24 mouse cellular contexts compared by ENCODE assay signal in the genomic region with DNA sequence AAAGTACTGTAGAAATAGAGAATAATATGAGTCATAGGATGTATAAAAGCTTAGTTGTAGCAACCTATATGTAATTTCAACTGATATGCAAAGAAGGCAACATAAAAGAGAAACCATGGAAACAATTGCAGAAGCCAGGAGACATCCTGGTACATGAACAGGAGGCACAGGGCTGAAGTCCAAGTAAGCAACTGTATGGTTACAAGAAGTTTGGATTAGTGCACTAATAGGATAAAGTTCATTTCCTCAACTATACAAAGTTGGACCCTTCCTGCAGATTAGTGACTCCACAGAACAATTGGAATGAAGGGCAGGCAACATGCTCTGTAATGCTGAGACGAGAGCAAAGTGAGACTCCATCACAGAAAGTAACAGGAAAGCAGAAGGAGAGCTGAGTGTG. TPM values are rescaled to one million over a fixed set of nuclear protein-coding genes. Genes with fewer than 3 reads are reported as not detected.
"Had no signal": no experiment of that assay in that cellular context is flagged by ENCODE, and none has a peak within 500 bp of the region (broad histone marks: within the 10 kb centered on the region; RNA-seq: fewer than 3 reads in every experiment).

No protein-coding gene starts in this region.

- H3K27me3 ChIP-seq: limb, embryonic 12.5 days; limb, embryonic 13.5 days; limb, embryonic 15.5 days; liver, embryonic 12.5 days; liver, embryonic 13.5 days; liver, embryonic 15.5 days; lung, embryonic 15.5 days; midbrain, embryonic 12.5 days; midbrain, embryonic 13.5 days; midbrain, embryonic 15.5 days; neural tube, embryonic 12.5 days had no signal

- H3K9ac ChIP-seq: limb, embryonic 12.5 days; limb, embryonic 13.5 days; limb, embryonic 15.5 days; liver, embryonic 12.5 days; liver, embryonic 13.5 days; liver, embryonic 14.5 days; liver, embryonic 15.5 days; liver, postnatal 0 days; lung, embryonic 14.5 days; lung, embryonic 15.5 days; midbrain, embryonic 12.5 days; midbrain, embryonic 13.5 days; midbrain, embryonic 15.5 days; neural tube, embryonic 12.5 days had no signal

- H3K27ac ChIP-seq: left cerebral cortex, adult 2 months; limb, embryonic 10.5 days; limb, embryonic 12.5 days; limb, embryonic 13.5 days; limb, embryonic 15.5 days; liver, embryonic 12.5 days; liver, embryonic 13.5 days; liver, embryonic 14.5 days; liver, embryonic 15.5 days; lung, embryonic 15.5 days; macrophage; midbrain, embryonic 10.5 days; midbrain, embryonic 12.5 days; midbrain, embryonic 13.5 days; midbrain, embryonic 15.5 days; neural tube, embryonic 12.5 days had no signal

- H3K4me1 ChIP-seq: limb, embryonic 10.5 days; limb, embryonic 12.5 days; limb, embryonic 13.5 days; limb, embryonic 15.5 days; liver, embryonic 12.5 days; liver, embryonic 13.5 days; liver, embryonic 15.5 days; lung, embryonic 15.5 days; midbrain, embryonic 10.5 days; midbrain, embryonic 12.5 days; midbrain, embryonic 13.5 days; midbrain, embryonic 15.5 days; neural tube, embryonic 12.5 days had no signal

- H3K9me3 ChIP-seq: limb, embryonic 10.5 days; limb, embryonic 12.5 days; limb, embryonic 13.5 days; limb, embryonic 15.5 days; liver, embryonic 12.5 days; liver, embryonic 13.5 days; liver, embryonic 15.5 days; lung, embryonic 15.5 days; midbrain, embryonic 10.5 days; midbrain, embryonic 12.5 days; midbrain, embryonic 13.5 days; midbrain, embryonic 15.5 days; neural tube, embryonic 12.5 days had no signal

- H3K4me2 ChIP-seq: limb, embryonic 12.5 days; limb, embryonic 13.5 days; limb, embryonic 15.5 days; liver, embryonic 11.5 days; liver, embryonic 12.5 days; liver, embryonic 13.5 days; liver, embryonic 15.5 days; lung, embryonic 14.5 days; lung, embryonic 15.5 days; midbrain, embryonic 11.5 days; midbrain, embryonic 12.5 days; midbrain, embryonic 13.5 days; midbrain, embryonic 15.5 days; neural tube, embryonic 12.5 days had no signal

- ATAC-seq: liver, embryonic 12.5 days; liver, postnatal 0 days; lung, postnatal 0 days; midbrain, embryonic 13.5 days; midbrain, embryonic 15.5 days; midbrain, embryonic 16.5 days had no signal

- H3K4me3 ChIP-seq: left cerebral cortex, adult 2 months; limb, embryonic 10.5 days; limb, embryonic 12.5 days; limb, embryonic 13.5 days; limb, embryonic 15.5 days; liver, embryonic 12.5 days; liver, embryonic 13.5 days; liver, embryonic 15.5 days; lung, embryonic 15.5 days; midbrain, embryonic 10.5 days; midbrain, embryonic 12.5 days; midbrain, embryonic 13.5 days; midbrain, embryonic 15.5 days; myocyte; neural tube, embryonic 12.5 days had no signal

- H3K36me3 ChIP-seq: limb, embryonic 10.5 days; limb, embryonic 12.5 days; limb, embryonic 13.5 days; limb, embryonic 15.5 days; liver, embryonic 12.5 days; liver, embryonic 13.5 days; liver, embryonic 15.5 days; lung, embryonic 15.5 days; midbrain, embryonic 10.5 days; midbrain, embryonic 12.5 days; midbrain, embryonic 13.5 days; midbrain, embryonic 15.5 days; neural tube, embryonic 12.5 days had no signal

RNA-seq across cellular contexts. Expression of a gene that starts 59.6 kb away (rescaled TPM):
- total RNA-seq: left cerebral cortex, adult 8-10 months had no signal
- polyA plus RNA-seq: myocyte had no signal
